Mouse (Mus musculus): Measurements from ENCODE around the gene Ulk4. TPM values are rescaled to one million over a fixed set of nuclear protein-coding genes. Genes with fewer than 3 reads are reported as not detected.

The Ulk4 gene
- polyA plus RNA-seq, 1 experiment from 2014 or later = 153 TPM

DNA sequence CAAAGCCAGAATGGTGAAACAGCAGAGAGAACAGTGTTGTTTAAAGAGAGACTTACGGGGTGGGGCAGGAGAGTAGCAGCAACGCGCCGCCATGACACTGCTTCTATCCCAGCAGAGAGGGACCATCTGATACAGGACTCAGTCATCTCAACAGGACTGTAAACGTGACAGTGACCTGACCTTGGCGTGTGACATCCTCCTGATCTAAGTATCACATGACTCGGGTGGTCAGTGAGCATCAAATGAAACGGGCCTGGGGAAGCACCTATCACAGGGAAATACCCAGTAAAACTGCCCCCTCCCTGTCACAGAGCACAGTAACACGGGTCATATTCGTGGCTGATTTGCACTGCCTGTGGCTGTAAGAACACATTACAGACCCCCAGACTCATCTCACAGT is 196.6 kb downstream of the Ulk4 start:
- Histone ChIP-seq H3K27me3 (ENCODE audit: control insufficient read depth, insufficient read depth, low read length) (no peaks in the 10 kb centered on the region), H3K9ac (ENCODE audit: low read length) (no peak overlapping the region), H3K4me2 (ENCODE audit: low read depth) (no peak overlapping the region), H3K27ac (ENCODE audit: low read depth, low read length) (no peak overlapping the region), H3K9me3 (ENCODE audit: control insufficient read depth, low read length) (no peaks in the 10 kb centered on the region), H3K36me3 (ENCODE audit: control insufficient read depth, insufficient read depth, low read length) (no peaks in the 10 kb centered on the region), H3K4me1 (ENCODE audit: control insufficient read depth, insufficient read depth, low read length) (peaks cover 6% of the 10 kb centered on the region), H3K4me3 (ENCODE audit: low read depth, low read length) (no peak overlapping the region)
- WGBS = 85% methylated on average over 10 of the region's 10 CpGs
- DNase-seq (ENCODE audit: low spot score) = no peak
- no peak for ATAC-seq (ENCODE audit: insufficient read depth, low FRiP score, low TSS enrichment)

GRCm38 (mm10) chr9:121079388-121080088 is 197.5 kb downstream of the Ulk4 start:
- peak; percentile 39 for DNase-seq (ENCODE audit: low spot score)
- 55% methylated on average over 9 of the region's 9 CpGs for WGBS
- Histone ChIP-seq H3K4me2 (ENCODE audit: low read depth) (no peak overlapping the region), H3K9me3 (ENCODE audit: control insufficient read depth, low read length) (no peaks in the 10 kb centered on the region), H3K9ac (ENCODE audit: low read length) (no peak overlapping the region), H3K27ac (ENCODE audit: low read depth, low read length) (no peak overlapping the region), H3K4me3 (ENCODE audit: low read depth, low read length) (no peak overlapping the region), H3K36me3 (ENCODE audit: control insufficient read depth, insufficient read depth, low read length) (no peaks in the 10 kb centered on the region), H3K27me3 (ENCODE audit: control insufficient read depth, insufficient read depth, low read length) (no peaks in the 10 kb centered on the region), H3K4me1 (ENCODE audit: control insufficient read depth, insufficient read depth, low read length) (peaks cover 6% of the 10 kb centered on the region)
- no peak for ATAC-seq (ENCODE audit: insufficient read depth, low FRiP score, low TSS enrichment)

- DNase-seq (ENCODE audit: low spot score) (no peak), ATAC-seq (ENCODE audit: insufficient read depth, low FRiP score, low TSS enrichment) (no peak)
- Histone ChIP-seq H3K9ac (ENCODE audit: low read length) (no peak overlapping the region), H3K36me3 (ENCODE audit: control insufficient read depth, insufficient read depth, low read length) (no peaks in the 10 kb centered on the region), H3K4me2 (ENCODE audit: low read depth) (no peak overlapping the region), H3K27me3 (ENCODE audit: control insufficient read depth, insufficient read depth, low read length) (no peaks in the 10 kb centered on the region), H3K27ac (ENCODE audit: low read depth, low read length) (no peak overlapping the region), H3K4me1 (ENCODE audit: control insufficient read depth, insufficient read depth, low read length) (peaks cover 6% of the 10 kb centered on the region), H3K9me3 (ENCODE audit: control insufficient read depth, low read length) (no peaks in the 10 kb centered on the region), H3K4me3 (ENCODE audit: low read depth, low read length) (no peak overlapping the region)
- WGBS = 35% methylated on average over 12 of the region's 12 CpGs
These were observed 200.7 kb downstream of the Ulk4 start for GRCm38 (mm10) chr9:121076291-121076690.

GRCm38 (mm10) chr9:121075246-121075645 is 201.8 kb downstream of the Ulk4 start:
- 95% methylated on average over 4 of the region's 4 CpGs for WGBS
- Histone ChIP-seq H3K9me3 (ENCODE audit: control insufficient read depth, low read length) (no peaks in the 10 kb centered on the region), H3K36me3 (ENCODE audit: control insufficient read depth, insufficient read depth, low read length) (no peaks in the 10 kb centered on the region), H3K4me3 (ENCODE audit: low read depth, low read length) (no peak overlapping the region), H3K27ac (ENCODE audit: low read depth, low read length) (no peak overlapping the region), H3K4me1 (ENCODE audit: control insufficient read depth, insufficient read depth, low read length) (peaks cover 6% of the 10 kb centered on the region), H3K27me3 (ENCODE audit: control insufficient read depth, insufficient read depth, low read length) (no peaks in the 10 kb centered on the region), H3K4me2 (ENCODE audit: low read depth) (no peak overlapping the region), H3K9ac (ENCODE audit: low read length) (no peak overlapping the region)
- ATAC-seq (ENCODE audit: insufficient read depth, low FRiP score, low TSS enrichment) = no peak
- DNase-seq (ENCODE audit: low spot score) = no peak

- Histone ChIP-seq H3K9ac (ENCODE audit: low read length) (no peak overlapping the region), H3K4me3 (ENCODE audit: low read depth, low read length) (no peak overlapping the region), H3K4me2 (ENCODE audit: low read depth) (no peak overlapping the region), H3K9me3 (ENCODE audit: control insufficient read depth, low read length) (no peaks in the 10 kb centered on the region), H3K36me3 (ENCODE audit: control insufficient read depth, insufficient read depth, low read length) (no peaks in the 10 kb centered on the region), H3K27me3 (ENCODE audit: control insufficient read depth, insufficient read depth, low read length) (no peaks in the 10 kb centered on the region), H3K4me1 (ENCODE audit: control insufficient read depth, insufficient read depth, low read length) (peaks cover 6% of the 10 kb centered on the region), H3K27ac (ENCODE audit: low read depth, low read length) (no peak overlapping the region)
- WGBS = 81% methylated on average over 3 of the region's 3 CpGs
- ATAC-seq (ENCODE audit: insufficient read depth, low FRiP score, low TSS enrichment) (no peak), DNase-seq (ENCODE audit: low spot score) (no peak)
These were observed 202.3 kb downstream of the Ulk4 start for GRCm38 (mm10) chr9:121074726-121075125.

- no peak for ATAC-seq (ENCODE audit: insufficient read depth, low FRiP score, low TSS enrichment)
- no peaks in the 10 kb centered on the region for H3K27me3 ChIP-seq (ENCODE audit: control insufficient read depth, insufficient read depth, low read length)
- H3K4me1 ChIP-seq (ENCODE audit: control insufficient read depth, insufficient read depth, low read length) = peaks cover 6% of the 10 kb centered on the region
- H3K9ac ChIP-seq (ENCODE audit: low read length) = no peak overlapping the region
- DNase-seq (ENCODE audit: low spot score) = no peak
- no peak overlapping the region for H3K4me3 ChIP-seq (ENCODE audit: low read depth, low read length)
- H3K36me3 ChIP-seq (ENCODE audit: control insufficient read depth, insufficient read depth, low read length) = no peaks in the 10 kb centered on the region
- H3K27ac ChIP-seq (ENCODE audit: low read depth, low read length) = no peak overlapping the region
- H3K9me3 ChIP-seq (ENCODE audit: control insufficient read depth, low read length) = no peaks in the 10 kb centered on the region
- 56% methylated on average over 8 of the region's 8 CpGs for WGBS
- H3K4me2 ChIP-seq (ENCODE audit: low read depth) = no peak overlapping the region
These were observed 204.8 kb downstream of the Ulk4 start for GRCm38 (mm10) chr9:121072127-121072757.

GRCm38 (mm10) chr9:121071461-121072126 is 205.4 kb downstream of the Ulk4 start:
- Histone ChIP-seq H3K9me3 (ENCODE audit: control insufficient read depth, low read length) (no peaks in the 10 kb centered on the region), H3K27ac (ENCODE audit: low read depth, low read length) (no peak overlapping the region), H3K27me3 (ENCODE audit: control insufficient read depth, insufficient read depth, low read length) (no peaks in the 10 kb centered on the region), H3K9ac (ENCODE audit: low read length) (no peak overlapping the region), H3K4me2 (ENCODE audit: low read depth) (no peak overlapping the region), H3K4me3 (ENCODE audit: low read depth, low read length) (no peak overlapping the region), H3K36me3 (ENCODE audit: control insufficient read depth, insufficient read depth, low read length) (no peaks in the 10 kb centered on the region), H3K4me1 (ENCODE audit: control insufficient read depth, insufficient read depth, low read length) (peaks cover 6% of the 10 kb centered on the region)
- DNase-seq (ENCODE audit: low spot score) (no peak), ATAC-seq (ENCODE audit: insufficient read depth, low FRiP score, low TSS enrichment) (no peak)
- WGBS = 75% methylated on average over 10 of the region's 10 CpGs

- no peak overlapping the region for H3K4me3 ChIP-seq (ENCODE audit: low read depth, low read length)
- DNase-seq (ENCODE audit: low spot score) = no peak
- no peak overlapping the region for H3K27ac ChIP-seq (ENCODE audit: low read depth, low read length)
- no peaks in the 10 kb centered on the region for H3K9me3 ChIP-seq (ENCODE audit: control insufficient read depth, low read length)
- no peaks in the 10 kb centered on the region for H3K36me3 ChIP-seq (ENCODE audit: control insufficient read depth, insufficient read depth, low read length)
- no peak for ATAC-seq (ENCODE audit: insufficient read depth, low FRiP score, low TSS enrichment)
- H3K9ac ChIP-seq (ENCODE audit: low read length) = no peak overlapping the region
- H3K4me2 ChIP-seq (ENCODE audit: low read depth) = no peak overlapping the region
- no peaks in the 10 kb centered on the region for H3K27me3 ChIP-seq (ENCODE audit: control insufficient read depth, insufficient read depth, low read length)
- H3K4me1 ChIP-seq (ENCODE audit: control insufficient read depth, insufficient read depth, low read length) = peaks cover under 1% of the 10 kb centered on the region
- WGBS = 89% methylated on average over 11 of the region's 11 CpGs
These were observed 205.9 kb downstream of the Ulk4 start for GRCm38 (mm10) chr9:121071050-121071449.
